Mouse (Mus musculus): ENCODE data around the gene Ch25h. TPM values are rescaled to one million over a fixed set of nuclear protein-coding genes. Genes with fewer than 3 reads are reported as not detected.

The Ch25h gene
- total and polyA plus RNA-seq, 3 experiments = 0.46 to 5.0 (median 2.1) TPM

DNA sequence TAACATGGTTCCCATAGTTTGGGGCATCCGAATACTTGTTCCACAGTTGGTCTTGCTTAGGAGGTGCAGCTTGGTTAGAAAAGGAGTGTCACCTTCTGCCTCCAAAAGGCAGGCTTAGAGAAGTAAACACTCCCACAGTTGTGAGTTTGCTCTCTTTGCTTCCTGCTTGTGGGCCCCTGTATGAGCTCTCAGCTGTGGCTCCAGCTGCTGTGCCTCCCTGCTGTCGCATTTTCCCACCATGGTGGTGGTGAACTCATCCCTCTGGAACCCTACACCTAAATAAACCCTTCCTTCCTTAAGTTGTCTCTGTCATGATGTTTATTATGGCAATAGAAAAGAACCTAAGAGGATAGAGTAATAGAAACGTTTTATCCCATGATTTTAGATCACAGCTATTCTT, 6.2 kb downstream of the Ch25h start:
- DNase-seq = no peak

DNA sequence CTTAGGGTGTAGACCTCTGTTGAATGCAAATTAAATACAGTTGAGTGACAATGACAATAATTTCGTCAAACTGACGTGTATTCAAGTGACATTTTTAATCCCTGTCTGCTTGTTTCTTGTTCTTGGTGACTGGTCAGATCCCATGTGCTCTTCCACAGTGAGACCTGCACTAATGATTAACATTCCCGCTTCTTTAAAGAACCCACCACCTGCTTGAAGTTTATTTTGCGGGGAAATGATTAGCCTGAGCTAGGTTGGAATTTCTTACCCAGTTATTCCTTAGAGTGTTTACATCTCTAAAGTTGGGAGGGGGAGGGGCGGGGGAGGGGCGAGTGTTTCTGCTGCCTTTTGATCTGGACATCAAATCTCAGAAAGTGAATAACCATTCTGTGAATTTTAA, 6.7 kb downstream of the Ch25h start:
- no peak for DNase-seq

DNA sequence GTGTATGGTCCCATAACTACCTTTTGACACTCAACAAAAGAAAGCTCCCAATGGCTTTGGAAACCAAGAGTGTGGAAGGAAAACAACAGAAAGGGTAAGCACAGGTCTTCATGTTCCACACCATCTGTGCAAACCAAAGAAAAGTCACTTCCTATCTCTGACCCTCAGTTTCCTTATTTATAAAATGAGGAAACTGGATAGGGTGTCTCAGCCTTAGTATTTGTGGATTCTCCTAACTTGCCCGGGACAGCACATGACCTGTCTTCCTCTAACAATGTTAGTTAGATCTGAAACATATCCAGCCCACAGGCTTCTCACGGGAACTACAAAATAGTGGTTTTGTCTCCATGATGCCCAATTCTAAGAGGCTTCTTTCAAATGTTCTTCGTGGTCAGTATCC, 10.5 kb downstream of the Ch25h start:
- DNase-seq = no peak

- DNase-seq = no peak
These were observed 13.4 kb downstream of the Ch25h start for GRCm38 (mm10) chr19:34461451-34462019.

- peak; percentile 21 for DNase-seq
These were observed 24.1 kb downstream of the Ch25h start for GRCm38 (mm10) chr19:34450784-34451370.

DNA sequence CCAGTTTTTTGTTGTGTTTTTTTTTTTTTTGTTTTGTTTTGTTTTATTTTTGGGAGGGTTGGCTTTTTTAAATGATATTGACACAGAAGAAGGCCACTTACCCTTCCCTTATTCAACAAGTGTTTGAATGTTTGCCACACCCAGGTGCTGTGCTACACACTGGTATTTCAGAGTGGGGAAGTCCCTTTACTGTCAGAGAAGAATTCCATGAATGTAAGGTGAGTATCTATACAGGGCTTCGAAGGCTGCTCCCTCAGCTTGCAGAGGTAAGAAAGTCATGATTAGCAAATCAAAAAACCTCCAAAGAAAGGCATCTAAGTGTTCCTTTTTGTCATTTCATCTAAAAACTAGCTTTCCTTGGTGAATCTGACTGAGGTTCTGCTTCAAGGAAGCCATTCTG, 26.1 kb downstream of the Ch25h start:
- DNase-seq = no peak

DNA sequence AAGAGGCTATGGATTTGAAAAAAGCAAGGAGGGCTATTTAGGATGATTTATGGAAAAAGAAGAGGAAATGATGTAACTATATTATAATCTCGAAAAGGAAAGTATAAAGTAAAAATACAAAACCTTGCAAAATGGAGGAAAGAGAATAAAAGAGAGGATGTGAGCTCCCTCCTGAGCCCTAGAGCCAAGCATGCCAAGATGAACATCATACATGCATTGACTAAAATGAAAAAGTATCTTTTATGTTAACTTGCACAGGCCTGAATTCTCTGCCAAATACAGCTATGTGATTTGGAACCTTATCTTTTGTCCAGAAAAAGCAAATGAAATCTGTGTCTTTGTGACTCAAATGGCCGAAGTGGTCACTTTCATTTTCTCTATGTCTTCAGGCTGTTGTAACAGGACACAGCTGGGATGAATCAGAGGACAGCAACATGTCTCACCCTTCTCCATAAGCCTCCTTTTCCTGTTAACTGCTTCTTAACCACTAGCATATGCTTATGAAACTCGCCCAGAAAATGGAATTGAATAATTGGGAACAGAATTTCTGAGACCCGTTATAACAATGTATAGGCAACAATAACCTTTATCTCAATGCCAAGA, 29.5 kb downstream of the Ch25h start:
- DNase-seq = peak; percentile 24

DNA sequence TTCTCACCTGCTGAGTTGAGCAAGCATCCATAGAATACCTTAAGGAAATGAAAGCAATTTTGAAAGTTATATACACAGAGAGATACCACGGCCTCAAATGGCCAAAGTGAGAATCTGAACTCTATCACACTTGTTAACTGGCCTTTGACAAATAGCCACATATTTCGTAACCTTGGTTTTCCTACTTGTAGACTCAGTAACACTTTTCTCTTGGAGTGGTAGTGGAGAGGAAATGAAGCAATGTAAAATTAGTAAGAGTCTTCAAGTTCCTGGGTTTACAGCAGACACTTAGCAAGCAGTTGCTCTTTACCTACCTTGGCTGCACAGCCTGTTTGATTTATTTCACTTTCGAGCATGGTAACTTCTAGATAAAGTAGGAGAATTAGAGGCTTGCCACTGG, 30.2 kb downstream of the Ch25h start:
- no peak for DNase-seq

- peak; percentile 62 for DNase-seq
These were observed 33.0 kb downstream of the Ch25h start for GRCm38 (mm10) chr19:34441979-34442378.

DNA sequence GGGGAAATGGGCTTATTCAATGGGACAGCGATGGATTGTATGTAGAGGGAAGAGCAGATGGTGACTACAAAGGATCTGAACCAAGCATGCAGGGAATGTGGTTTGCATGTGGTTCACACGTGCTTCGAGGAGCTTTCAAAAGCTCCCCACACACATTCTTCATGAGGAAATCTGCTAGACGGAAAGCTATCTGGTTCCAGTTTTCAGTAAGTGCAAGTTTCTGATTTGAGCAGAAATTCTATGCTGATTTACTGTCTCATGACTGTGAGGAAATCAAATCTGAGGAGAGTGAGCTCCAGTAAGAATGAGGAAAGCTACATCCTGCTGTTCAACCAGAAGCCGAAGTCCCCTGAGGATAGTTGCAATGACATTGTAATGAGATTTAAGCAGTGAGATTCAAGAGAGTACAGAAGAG, 39.8 kb downstream of the Ch25h start:
- DNase-seq = no peak

- DNase-seq = no peak
These were observed 43.6 kb downstream of the Ch25h start for GRCm38 (mm10) chr19:34431314-34431713.

GRCm38 (mm10) chr19:34423783-34424335, 51.1 kb downstream of the Ch25h start:
- DNase-seq = peak; percentile 23

Other genes starting within 250 kb of the Ch25h start
- 10 to 100 TPM; 41.2 to 96.7 TPM for gene Acta2, start 219.6 kb downstream of the Ch25h start, total RNA-seq (2021)
- 22.7 and 23.2 TPM in 2 replicates for gene Acta2, start 219.6 kb downstream of the Ch25h start, polyA plus RNA-seq (2012; rRNA removed)
- gene Fas, start 184.5 kb downstream of the Ch25h start, total RNA-seq (2021) = 1 to 10 TPM; 8.6 TPM
- gene Fas, start 184.5 kb downstream of the Ch25h start, polyA plus RNA-seq (2012; rRNA removed) = 0.19 and 0.42 TPM in 2 replicates
- gene Lipa, start 52.3 kb upstream of the Ch25h start, total RNA-seq (2021) = 100 to 1,000 TPM; 103 to 185 TPM
- gene Lipa, start 52.3 kb upstream of the Ch25h start, polyA plus RNA-seq (2012; rRNA removed) = 44.2 and 70.9 TPM in 2 replicates
- 1 to 10 TPM; 3.0 to 5.1 TPM for gene Ifit2, start 75.5 kb upstream of the Ch25h start, total RNA-seq (2021)
- gene Ifit2, start 75.5 kb upstream of the Ch25h start, polyA plus RNA-seq (2012; rRNA removed) = 0.10 and 0.26 TPM in 2 replicates
- gene Ifit3, start 108.4 kb upstream of the Ch25h start, total RNA-seq (2021) = 1 to 10 TPM; 5.6 to 9.5 TPM
- gene Ifit3, start 108.4 kb upstream of the Ch25h start, polyA plus RNA-seq (2012; rRNA removed) = 0.71 and 0.89 TPM in 2 replicates
- under 1 TPM; 0.58 to 0.86 TPM for gene Ifit1bl1, start 126.8 kb upstream of the Ch25h start, total RNA-seq (2021)
- gene Ifit1bl1, start 126.8 kb upstream of the Ch25h start, polyA plus RNA-seq (2012; rRNA removed) = 0.04 and 0.15 TPM in 2 replicates
- 1 to 10 TPM; 2.4 to 3.4 TPM for gene Ifit3b, start 132.8 kb upstream of the Ch25h start, total RNA-seq (2021)
- gene Ifit3b, start 132.8 kb upstream of the Ch25h start, polyA plus RNA-seq (2012; rRNA removed) = 0.44 and 0.78 TPM in 2 replicates
- gene Ifit1bl2, start 165.6 kb upstream of the Ch25h start, total RNA-seq (2021) = under 1 TPM; 0.23 to 0.28 TPM
- gene Ifit1bl2, start 165.6 kb upstream of the Ch25h start, polyA plus RNA-seq (2012; rRNA removed) = 0.02 and 0.03 TPM in 2 replicates
- 1 to 10 TPM; 4.3 to 4.8 TPM for gene Ifit1, start 165.7 kb upstream of the Ch25h start, total RNA-seq (2021)
- gene Ifit1, start 165.7 kb upstream of the Ch25h start, polyA plus RNA-seq (2012; rRNA removed) = 2.0 and 2.1 TPM in 2 replicates